Mouse (Mus musculus): ENCODE data around the gene Pigw. TPM values are rescaled to one million over a fixed set of nuclear protein-coding genes. Genes with fewer than 3 reads are reported as not detected.
A peak's percentile ranks its signal among the peaks of the same experiment; 100 is the strongest.

Gene Pigw
- total and polyA plus RNA-seq, 3 experiments = 2.7 to 3.5 TPM; not detected in 1

GRCm38 (mm10) chr11:84916053-84916702 lies 36.1 kb upstream of the Pigw start, which contains the start of gene Znhit3 (continued):
- peak; percentile 92 for TF ChIP-seq RCOR1 (IDR thresholded peaks at IDR 0.05; ENCODE audit: low read depth, low read length)
- TF ChIP-seq ZC3H11A (IDR thresholded peaks at IDR 0.05; ENCODE audit: low read depth, low read length) = no peak
- TF ChIP-seq SIN3A (IDR thresholded peaks at IDR 0.05; ENCODE audit: low read length) = peak; percentile 100
- TF ChIP-seq ELF1 (IDR thresholded peaks at IDR 0.05; ENCODE audit: low read depth, low read length) = peak; percentile 73; the same call in 1 of the 2 replicates
- TF ChIP-seq JUND (IDR thresholded peaks at IDR 0.05; ENCODE audit: low read depth, low read length) = peak; percentile 80; the same call in 1 of the 2 replicates
- peak; percentile 34; the same call in 1 of the 2 replicates for TF ChIP-seq ETS1 (IDR thresholded peaks at IDR 0.05; ENCODE audit: low read depth, low read length)

- H3K36me3 ChIP-seq (ENCODE audit: control insufficient read depth in 1 of 2, insufficient read depth in 2 of 2, low read length in 2 of 2) = peaks cover 11 to 19% of the 10 kb centered on the region in 2 experiments
- TF ChIP-seq GATA1 (IDR thresholded peaks at IDR 0.05; ENCODE audit: low read depth, low read length) (no peak), TBP (IDR thresholded peaks at IDR 0.05; ENCODE audit: low read depth, low read length) (no peak), RAD21 (IDR thresholded peaks at IDR 0.05; ENCODE audit: low read depth, low read length) (peak; percentile 2; the same call in 1 of the 2 replicates), ZMIZ1 (IDR thresholded peaks at IDR 0.05; ENCODE audit: low read depth, low read length) (no peak), CHD2 (IDR thresholded peaks at IDR 0.05; ENCODE audit: low read length) (no peak), KAT2A (conservative IDR thresholded peaks at IDR 0.05; ENCODE audit: low read depth, low read length) (no peak), POLR2AphosphoS5 (IDR thresholded peaks at IDR 0.05; ENCODE audit: borderline replicate concordance, low read depth, low read length) (no peak), ZKSCAN1 (IDR thresholded peaks at IDR 0.05; ENCODE audit: low read depth, low read length) (no peak), EP300 (IDR thresholded peaks at IDR 0.05; ENCODE audit: low read depth in 1 of 2, low read length in 2 of 2) (no peak), BHLHE40 (IDR thresholded peaks at IDR 0.05; ENCODE audit: borderline replicate concordance, low read depth, low read length) (no peak), CHD1 (IDR thresholded peaks at IDR 0.05; ENCODE audit: low read depth, low read length) (no peak), SMC3 (IDR thresholded peaks at IDR 0.05; ENCODE audit: low read depth, low read length) (peak; percentile 30; the same call in 1 of the 2 replicates), CTCF (IDR thresholded peaks at IDR 0.05 in 2 of 3, conservative IDR thresholded peaks at IDR 0.05 in 1 of 3; ENCODE audit: control insufficient read depth in 1 of 3, insufficient read depth in 1 of 3, low read depth in 2 of 3, low read length in 3 of 3, poor library complexity in 1 of 3, severe bottlenecking in 1 of 3) (peak; percentile 21 to 45 (median 40); a peak in 5 of 6 replicates), NRF1 (IDR thresholded peaks at IDR 0.05; ENCODE audit: insufficient read depth, low read depth, low read length, poor library complexity, severe bottlenecking) (no peak), RCOR1 (IDR thresholded peaks at IDR 0.05; ENCODE audit: low read depth, low read length) (no peak), USF1 (IDR thresholded peaks at IDR 0.05; ENCODE audit: low read depth, low read length) (no peak), MYB (IDR thresholded peaks at IDR 0.05; ENCODE audit: low read depth, low read length) (no peak)
- H3K27ac ChIP-seq (ENCODE audit: control insufficient read depth, low read depth, low read length) = no peak overlapping the region
- no peak overlapping the region for H3K4me3 ChIP-seq (ENCODE audit: control insufficient read depth in 1 of 2, insufficient read depth in 1 of 2, low read depth in 2 of 2, low read length in 2 of 2)
- H3K9ac ChIP-seq (ENCODE audit: control insufficient read depth, low read depth, low read length, poor library complexity, severe bottlenecking) = no peak overlapping the region
- H3K79me2 ChIP-seq (ENCODE audit: control insufficient read depth, insufficient read depth, low read length, poor library complexity) = peaks cover 12% of the 10 kb centered on the region
- DNase-seq (ENCODE audit: low read depth, low spot score) = peak; percentile 69
- H3K4me1 ChIP-seq (ENCODE audit: control insufficient read depth in 1 of 2, insufficient read depth in 2 of 2, low read length in 2 of 2) = peaks cover 0 to 16% of the 10 kb centered on the region in 2 experiments; a peak in 3 of 4 replicates
- no peaks in the 10 kb centered on the region for H3K27me3 ChIP-seq (ENCODE audit: control insufficient read depth in 1 of 2, insufficient read depth in 2 of 2, low read length in 2 of 2)
- H3K9me3 ChIP-seq (replicated peaks; ENCODE audit: insufficient read depth, low read length) = no peaks in the 10 kb centered on the region
Observed at GRCm38 (mm10) chr11:84914673-84915072, 34.6 kb upstream of the Pigw start.
